Mouse (Mus musculus) C2C12 (cell line): Measurements from ENCODE around the gene Scamp2. TPM values are rescaled to one million over a fixed set of nuclear protein-coding genes. Genes with fewer than 3 reads are reported as not detected.

Experiments
- H3K27me3 ChIP-seq: one replicate; pipeline ENCODE4 v1.6.1; 2011; ENCODE audit not compliant: control insufficient read depth, insufficient read depth, insufficient read length
- H3K36me3 ChIP-seq: one replicate; pipeline ENCODE4 v1.6.1; 2011; ENCODE audit not compliant: control insufficient read depth, insufficient read depth
- H3K4me3 ChIP-seq: one replicate; pipeline ENCODE4 v1.5.1; 2011; ENCODE audit warnings: mild to moderate bottlenecking, control low read depth; ENCODE audit not compliant: poor library complexity, insufficient read depth, severe bottlenecking
- H3K79me2 ChIP-seq: one replicate; pipeline ENCODE4 v1.6.1; 2011; ENCODE audit not compliant: control insufficient read depth, insufficient read depth
- H3K79me3 ChIP-seq: one replicate; pipeline ENCODE4 v1.6.1; 2011; ENCODE audit warnings: low read depth, control low read depth
- H3ac ChIP-seq: one replicate; pipeline ENCODE3; 2011; ENCODE audit warnings: low read depth; ENCODE audit not compliant: control insufficient read depth, insufficient read length
- CEBPB ChIP-seq: IDR thresholded peaks from one replicate; pipeline ENCODE4 v1.6.1; 2011; ENCODE audit warnings: low read depth, mild to moderate bottlenecking, control low read depth, moderate library complexity
- CTCF ChIP-seq: IDR thresholded peaks from one replicate; pipeline ENCODE4 v1.5.1; 2011; ENCODE audit not compliant: control insufficient read depth, insufficient read depth, insufficient read length
- FOSL1 ChIP-seq: IDR thresholded peaks from one replicate; pipeline ENCODE4 v1.8.0; 2011; ENCODE audit warnings: mild to moderate bottlenecking, low read length; ENCODE audit not compliant: poor library complexity, insufficient read depth, severe bottlenecking
- MAX ChIP-seq: IDR thresholded peaks from one replicate; pipeline ENCODE4 v1.6.1; 2011; ENCODE audit warnings: mild to moderate bottlenecking, control low read depth
- MYOD1 ChIP-seq: IDR thresholded peaks from one replicate; pipeline ENCODE4 v1.6.1; 2011; ENCODE audit warnings: low read depth; ENCODE audit not compliant: control insufficient read depth, insufficient read length
- MYOG ChIP-seq: IDR thresholded peaks from one replicate; pipeline ENCODE4 v1.6.1; 2011; ENCODE audit not compliant: control insufficient read depth, insufficient read length; ENCODE audit errors: extremely low read depth
- USF1 ChIP-seq: IDR thresholded peaks from one replicate; pipeline ENCODE4 v1.6.1; 2011; ENCODE audit warnings: low read depth, mild to moderate bottlenecking, control low read depth, moderate library complexity
- polyA plus RNA-seq: library from polyadenylated mRNA; unstranded; fragments of >200 nt; fragmentation: generic; extraction: Trizol; gene quantifications from one replicate; pipeline ENCODE4 v1.2.1, GENCODE M21; 2012; ENCODE audit warnings: missing spikeins

Gene Scamp2
- polyA plus RNA-seq, 1 experiment: 22.5 TPM

- Histone ChIP-seq H3K4me3 (no peak overlapping the region), H3K27me3 (no peaks in the 10 kb centered on the region), H3ac (no peak overlapping the region), H3K36me3 (peaks cover 19% of the 10 kb centered on the region), H3K79me2 (peaks cover 17% of the 10 kb centered on the region), H3K79me3 (no peaks in the 10 kb centered on the region)
- TF ChIP-seq MAX (no peak), MYOD1 (no peak), USF1 (no peak)
These were observed 32.9 kb downstream of the Scamp2 start for GRCm38 (mm10) chr9:57593454-57594173.

- no peak overlapping the region for H3ac ChIP-seq
- TF ChIP-seq CEBPB (no peak), MAX (no peak), USF1 (no peak), MYOD1 (no peak), CTCF (no peak), FOSL1 (no peak), MYOG (no peak)
- H3K36me3 ChIP-seq: peaks cover 19% of the 10 kb centered on the region
- no peaks in the 10 kb centered on the region for H3K79me3 ChIP-seq
- H3K27me3 ChIP-seq: no peaks in the 10 kb centered on the region
- H3K4me3 ChIP-seq: no peak overlapping the region
- H3K79me2 ChIP-seq: peaks cover 17% of the 10 kb centered on the region
These were observed 33.4 kb downstream of the Scamp2 start for GRCm38 (mm10) chr9:57594174-57594509.

- Histone ChIP-seq H3K79me3 (no peaks in the 10 kb centered on the region), H3K36me3 (peaks cover 19% of the 10 kb centered on the region), H3K4me3 (no peak overlapping the region), H3ac (no peak overlapping the region), H3K27me3 (no peaks in the 10 kb centered on the region), H3K79me2 (no peaks in the 10 kb centered on the region)
- TF ChIP-seq CTCF (no peak), MAX (no peak), CEBPB (no peak), MYOG (no peak), FOSL1 (no peak), USF1 (no peak), MYOD1 (no peak)
These were observed 36.5 kb downstream of the Scamp2 start for GRCm38 (mm10) chr9:57597265-57597664.

GRCm38 (mm10) chr9:57597929-57598382, 37.2 kb downstream of the Scamp2 start:
- H3ac ChIP-seq: no peak overlapping the region
- H3K36me3 ChIP-seq: peaks cover 19% of the 10 kb centered on the region
- no peak overlapping the region for H3K4me3 ChIP-seq
- no peak for TF ChIP-seq CEBPB
- TF ChIP-seq MAX: no peak
- TF ChIP-seq USF1: no peak
- TF ChIP-seq MYOD1: no peak
- TF ChIP-seq CTCF: no peak
- no peak for TF ChIP-seq MYOG
- no peak for TF ChIP-seq FOSL1
- H3K79me3 ChIP-seq: no peaks in the 10 kb centered on the region
- H3K27me3 ChIP-seq: no peaks in the 10 kb centered on the region
- peaks cover 2% of the 10 kb centered on the region for H3K79me2 ChIP-seq

DNA sequence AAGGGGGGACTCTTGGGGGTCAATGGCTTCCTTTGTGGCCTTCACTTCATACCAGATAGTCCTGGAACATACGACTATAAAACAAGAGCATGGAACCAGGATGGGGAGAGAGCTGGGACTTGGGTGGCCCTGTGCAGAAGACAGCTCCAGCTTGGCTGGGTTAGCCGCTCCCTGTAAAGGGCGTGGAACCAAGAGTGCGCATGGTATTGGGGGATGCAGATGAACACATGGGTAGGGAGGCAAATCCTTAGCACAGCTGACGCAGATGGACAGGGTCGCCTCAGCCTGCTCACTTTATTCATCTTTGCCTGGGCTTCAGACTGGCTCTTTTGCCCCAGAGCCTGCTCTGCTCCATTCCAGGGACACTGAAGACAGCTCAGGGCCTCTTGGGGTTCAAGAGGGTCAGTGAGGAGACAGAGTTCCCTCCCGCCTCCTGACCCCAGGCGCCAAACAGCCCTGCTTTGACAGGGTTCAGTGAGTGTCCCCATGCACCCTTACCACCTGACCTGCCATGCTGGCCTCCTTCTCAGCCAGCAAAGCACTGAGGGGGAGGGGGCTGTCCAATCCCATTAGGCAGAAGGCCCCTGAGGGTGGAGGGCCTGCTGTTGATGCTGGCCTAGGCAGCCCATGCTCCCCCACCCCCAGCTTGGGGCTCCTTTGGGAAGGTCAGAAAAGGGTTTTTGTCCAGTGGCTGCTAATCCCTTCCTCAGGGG, 38.3 kb downstream of the Scamp2 start:
- peaks cover 8% of the 10 kb centered on the region for H3K79me2 ChIP-seq
- no peak overlapping the region for H3K4me3 ChIP-seq
- H3ac ChIP-seq: no peak overlapping the region
- TF ChIP-seq CTCF (no peak), FOSL1 (no peak), USF1 (no peak), MAX (no peak), CEBPB (no peak), MYOG (no peak), MYOD1 (no peak)
- H3K36me3 ChIP-seq: peaks cover 19% of the 10 kb centered on the region
- H3K27me3 ChIP-seq: no peaks in the 10 kb centered on the region
- H3K79me3 ChIP-seq: no peaks in the 10 kb centered on the region
